Mouse (Mus musculus): Measurements from ENCODE around the gene Fbxo44.

DNA sequence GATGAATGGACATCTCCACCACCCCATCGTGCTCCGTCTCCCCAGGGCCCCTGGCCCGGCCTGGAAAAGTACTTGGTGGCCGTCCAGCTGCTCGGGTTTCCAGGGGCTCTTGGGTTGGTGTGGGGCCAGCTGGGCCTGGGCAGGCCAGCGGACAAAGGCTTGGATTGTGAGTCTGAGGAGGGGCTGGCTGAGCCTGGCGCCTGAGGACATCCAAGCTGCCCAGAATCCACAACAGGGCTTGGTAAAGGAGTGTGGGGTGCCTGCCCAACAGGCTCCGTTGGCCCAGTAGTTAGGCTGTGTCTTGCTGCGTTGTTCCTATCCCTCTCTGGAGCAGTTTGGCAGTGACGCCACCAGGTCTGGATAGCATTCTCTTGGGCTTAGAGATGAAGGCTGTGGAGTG is 6.1 kb upstream of the Fbxo44 start:
- TF ChIP-seq CTCF (conservative IDR thresholded peaks at IDR 0.05; ENCODE audit: insufficient read depth, insufficient read length, low read depth, low read length), result no peak
- no peak for TF ChIP-seq POLR2A (IDR thresholded peaks at IDR 0.05; ENCODE audit: low read depth, low read length)

Data from kidney, adult 2 months (tissue).